Mouse (Mus musculus): ENCODE measurements around the gene Plch2. TPM values are rescaled to one million over a fixed set of nuclear protein-coding genes. Genes with fewer than 3 reads are reported as not detected.
"Not testable (repeated sequence)": the region's sequence is repeated elsewhere in the genome, so short reads cannot be mapped to it uniquely, and the experiment has no call there.

Plch2 gene
- 1 to 10 TPM in 2 of 4 experiments, under 1 TPM in 2; 0.46 to 2.3 (median 1.1) TPM for total RNA-seq (2022)

GRCm38 (mm10) chr4:155056724-155057123, at the start of gene Plch2:
Plch2 (minus strand) TSS chr4:155056784.
- DNase-seq: no peak

- no peak for DNase-seq
Measured at GRCm38 (mm10) chr4:155098572-155098971, 42.0 kb upstream of the Plch2 start.

- no peak for DNase-seq
Measured at GRCm38 (mm10) chr4:155097452-155097851, 40.9 kb upstream of the Plch2 start.

- DNase-seq: no peak
Measured at GRCm38 (mm10) chr4:155095967-155096366, 39.4 kb upstream of the Plch2 start.

- peak; percentile 83 for DNase-seq
Measured at GRCm38 (mm10) chr4:155095238-155095900, 38.8 kb upstream of the Plch2 start.

DNA sequence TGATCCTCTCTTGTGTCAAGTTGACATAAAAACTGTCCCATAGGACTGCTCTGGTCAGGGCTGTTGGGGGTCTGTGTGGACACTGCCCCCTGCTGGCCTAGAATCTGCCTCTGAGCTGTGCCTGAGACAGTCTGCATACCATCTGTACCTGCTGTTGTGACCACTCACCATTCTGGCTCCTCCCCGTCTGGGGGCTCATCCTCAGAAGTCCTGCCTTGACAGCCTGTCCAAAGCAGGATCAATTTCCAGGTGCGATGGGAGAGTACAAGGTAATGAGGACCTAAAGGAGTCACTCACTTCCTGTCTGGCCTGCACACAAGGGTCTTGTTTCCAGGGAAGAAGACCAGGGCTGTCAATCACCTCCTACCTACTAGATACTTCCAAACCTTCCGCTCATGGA, 38.0 kb upstream of the Plch2 start:
- no peak for DNase-seq

DNA sequence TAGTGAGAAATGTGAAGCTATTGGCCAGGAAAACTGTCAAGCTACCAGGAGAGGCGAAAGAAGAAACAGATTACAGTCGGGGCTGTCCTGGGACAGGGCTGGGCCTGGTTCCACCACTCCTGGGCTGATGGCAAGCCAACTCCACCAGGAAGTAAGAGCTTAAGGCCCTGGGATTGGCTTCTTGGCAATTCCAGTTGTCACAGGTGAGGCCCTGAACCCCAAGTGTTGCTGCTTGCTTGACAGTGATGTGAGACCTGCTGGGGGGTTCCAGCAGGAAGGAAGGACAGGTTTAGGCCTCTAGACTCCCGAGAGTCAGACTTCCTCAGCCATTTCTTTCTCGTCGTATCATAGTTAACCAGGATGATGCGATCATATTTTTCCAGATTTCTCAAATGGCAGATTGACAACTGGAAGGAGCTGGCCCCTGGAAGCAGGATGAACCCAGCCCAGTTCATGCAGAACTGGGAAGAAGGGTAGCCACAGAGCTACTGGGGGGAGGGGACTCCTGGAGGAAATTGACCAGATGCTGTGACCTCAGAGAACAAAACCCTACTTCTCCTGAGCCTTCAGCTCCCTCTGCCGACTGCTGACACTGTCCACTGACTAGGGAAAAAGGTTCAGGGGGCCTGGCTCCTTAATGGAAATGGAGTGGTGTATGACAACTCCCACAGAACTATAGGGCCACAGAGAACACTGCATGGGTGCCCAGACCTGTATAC, 37.0 kb upstream of the Plch2 start:
- no peak for DNase-seq

DNA sequence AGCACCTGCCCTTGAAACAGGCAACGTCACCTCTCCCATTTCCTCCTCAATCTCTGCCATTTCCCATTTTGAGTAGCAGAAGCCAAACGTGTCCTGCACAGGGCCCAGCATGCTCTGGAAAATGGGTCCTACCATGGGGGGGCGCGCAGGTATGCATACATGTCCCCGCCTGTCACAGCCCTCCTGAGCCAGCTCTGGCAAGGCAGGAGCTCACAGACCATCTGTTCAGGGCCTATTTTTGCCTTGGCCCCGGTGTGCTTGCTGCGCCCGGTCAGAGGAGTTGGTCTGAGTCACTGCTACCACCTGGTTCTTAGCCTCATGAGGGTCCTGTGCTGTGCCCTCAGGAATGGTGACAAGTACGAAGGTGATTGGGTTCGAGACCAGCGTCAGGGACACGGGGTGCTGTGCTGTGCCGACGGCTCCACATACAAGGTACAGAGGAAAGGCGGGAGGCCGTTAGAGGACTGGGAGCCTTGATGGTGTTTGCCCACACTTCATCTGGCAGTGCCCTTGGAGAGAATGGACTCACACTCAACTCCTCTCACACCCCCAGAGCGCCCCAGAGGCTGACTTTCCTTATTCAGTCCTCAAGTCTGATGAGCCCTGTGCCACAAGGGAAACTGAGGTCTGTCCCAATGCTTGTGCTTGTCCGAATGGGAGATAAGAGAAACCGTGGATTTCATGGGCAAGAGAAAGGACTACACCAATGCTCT, 36.3 kb upstream of the Plch2 start:
- no peak for DNase-seq

GRCm38 (mm10) chr4:155090688-155091449, 34.3 kb upstream of the Plch2 start:
- DNase-seq: no peak

DNA sequence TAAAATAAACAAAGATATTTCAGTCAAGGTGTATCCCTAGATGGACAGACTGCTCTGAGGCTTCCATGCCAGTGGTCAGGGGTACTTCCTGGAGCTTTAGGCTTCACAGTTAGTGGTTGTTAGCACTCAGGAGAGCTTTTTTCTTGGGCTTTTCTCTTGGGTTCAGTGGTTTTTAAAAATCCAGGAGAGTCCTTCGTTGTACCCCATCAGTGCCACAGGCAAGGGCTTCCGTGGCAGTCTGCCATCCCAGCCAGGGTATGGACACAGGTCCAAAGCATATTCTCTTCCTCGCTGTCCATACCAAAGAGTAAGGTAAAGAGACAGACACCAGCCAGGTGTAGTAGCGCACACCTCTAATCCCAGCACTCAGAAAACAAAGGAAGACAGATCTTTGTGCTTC, 33.6 kb upstream of the Plch2 start:
- no peak for DNase-seq

- DNase-seq: no peak
Measured at GRCm38 (mm10) chr4:155089241-155089640, 32.7 kb upstream of the Plch2 start.

GRCm38 (mm10) chr4:155086108-155087024, 29.8 kb upstream of the Plch2 start, which contains the start of the genes Rer1 and Morn1:
Rer1 (minus strand) TSS chr4:155086382.
Morn1 (plus strand) TSS chr4:155086577.
- DNase-seq: peak; percentile 99

- no peak for DNase-seq
Measured at GRCm38 (mm10) chr4:155085206-155086107, 28.9 kb upstream of the Plch2 start.

- no peak for DNase-seq
Measured at GRCm38 (mm10) chr4:155084351-155084750, 27.8 kb upstream of the Plch2 start.

DNA sequence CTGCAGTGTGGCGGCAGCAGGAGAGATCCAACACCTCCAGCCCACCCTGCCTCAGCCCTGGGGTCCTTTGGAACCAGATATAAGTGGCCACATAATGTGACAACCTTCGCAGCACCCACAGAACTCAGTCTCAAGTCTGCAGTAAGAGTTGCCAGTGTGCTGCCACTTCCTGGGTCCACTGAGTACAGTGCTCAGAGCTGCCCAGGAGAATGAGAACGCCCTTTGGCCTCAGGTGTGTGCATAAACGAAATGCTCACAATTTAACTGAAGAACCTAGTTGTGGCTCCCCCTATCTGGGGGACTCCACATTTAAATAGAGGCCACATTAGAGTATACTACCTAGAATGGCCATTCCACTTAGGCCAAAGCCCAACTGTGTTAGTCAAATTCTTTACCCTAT, 27.0 kb upstream of the Plch2 start:
- no peak for DNase-seq

DNA sequence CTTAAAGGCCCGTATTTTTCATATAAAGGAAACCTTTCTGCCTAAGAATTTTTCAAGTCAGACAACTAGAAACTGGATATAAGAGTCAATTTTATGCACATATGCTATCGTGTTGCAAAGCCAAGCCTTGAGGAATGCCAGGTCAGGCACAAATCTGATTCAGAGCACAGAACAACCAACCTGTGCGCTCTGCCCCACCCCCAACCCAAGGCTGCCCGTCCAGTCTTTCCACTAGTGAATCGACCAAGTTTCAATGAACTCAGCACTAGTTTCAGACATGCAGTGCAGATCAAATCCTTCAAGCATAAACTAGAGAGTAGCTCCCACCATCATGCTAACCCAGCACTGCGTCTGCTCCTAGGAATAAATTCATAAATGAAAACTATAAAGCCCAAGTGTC, 23.1 kb upstream of the Plch2 start:
- DNase-seq: no peak

- not testable (repeated sequence) for DNase-seq
Measured at GRCm38 (mm10) chr4:155078808-155079207, 22.2 kb upstream of the Plch2 start.

GRCm38 (mm10) chr4:155076677-155077076, 20.1 kb upstream of the Plch2 start:
- DNase-seq: no peak

DNA sequence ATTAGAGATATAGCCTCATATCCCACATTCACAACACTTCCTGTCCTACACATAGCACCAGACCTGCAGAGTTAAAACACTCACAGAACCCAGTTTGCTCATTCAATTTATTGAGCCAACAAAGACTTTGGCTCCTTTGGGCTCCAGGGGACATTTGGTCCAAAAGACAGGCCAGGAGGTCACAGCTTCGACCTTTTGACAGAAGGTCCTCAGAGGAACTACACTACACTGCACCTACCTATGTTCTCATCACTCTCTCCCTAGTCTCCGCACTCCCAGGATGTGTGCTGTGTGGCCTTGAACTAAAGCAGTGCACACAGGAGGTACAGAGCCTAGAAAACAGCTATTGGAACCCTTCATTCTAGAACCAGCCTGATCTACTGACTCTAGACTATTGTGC, 19.2 kb upstream of the Plch2 start:
- DNase-seq: no peak

GRCm38 (mm10) chr4:155075137-155075536, 18.6 kb upstream of the Plch2 start:
- DNase-seq: no peak
